Mouse (Mus musculus) cerebellum, adult 18-20 months (tissue): ENCODE measurements around the gene Irf2bpl.

Experiments
- DNase-seq, 2 experiments: peaks; one replicate each; pipeline ENCODE4 v3.0.0; 2021

Irf2bpl gene

GRCm38 (mm10) chr12:86898448-86898847, 13.8 kb upstream of the Irf2bpl start:
- no peak for DNase-seq

- DNase-seq: peak in 1 of 2 experiments; percentile 20
These were observed 13.2 kb upstream of the Irf2bpl start for GRCm38 (mm10) chr12:86897769-86898273.

DNA sequence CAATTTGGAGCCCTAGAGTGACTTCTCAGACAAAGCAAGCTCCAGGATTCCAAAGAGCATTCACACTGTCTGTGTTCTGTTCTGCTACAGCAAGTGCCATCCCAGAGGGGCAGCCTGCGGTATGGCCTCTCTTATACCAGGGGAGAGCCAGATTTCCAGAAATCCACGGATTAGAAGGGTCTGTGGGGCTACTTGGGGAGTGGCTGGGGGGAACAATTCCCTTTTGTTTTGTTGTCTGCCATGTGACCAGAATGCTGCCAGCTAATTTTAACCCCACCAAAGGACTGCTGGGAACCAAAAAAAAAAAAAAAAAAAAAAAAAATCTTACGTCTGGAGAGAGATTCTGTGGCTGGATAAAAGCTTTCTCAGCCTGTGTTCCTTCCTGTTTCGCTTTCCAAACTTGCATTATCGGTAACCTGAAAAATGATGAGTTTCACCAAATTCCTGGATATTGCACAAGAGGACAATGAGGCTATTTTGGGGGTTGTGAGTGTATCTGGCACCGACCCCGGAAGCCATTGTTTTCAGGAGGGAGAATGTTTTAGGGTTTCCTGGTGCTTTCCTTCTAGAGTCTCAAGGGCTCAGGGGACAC, 12.4 kb upstream of the Irf2bpl start:
- DNase-seq: peak in 1 of 2 experiments; percentile 28

GRCm38 (mm10) chr12:86896441-86896890, 11.9 kb upstream of the Irf2bpl start:
- DNase-seq: peak in 1 of 2 experiments; percentile 31

GRCm38 (mm10) chr12:86895703-86896409, 11.3 kb upstream of the Irf2bpl start:
- no peak for DNase-seq

GRCm38 (mm10) chr12:86894841-86895428, 10.3 kb upstream of the Irf2bpl start:
- DNase-seq: peak in 1 of 2 experiments; percentile 62

GRCm38 (mm10) chr12:86894184-86894839, 9.7 kb upstream of the Irf2bpl start:
- DNase-seq: peak; percentile 95 to 97

DNA sequence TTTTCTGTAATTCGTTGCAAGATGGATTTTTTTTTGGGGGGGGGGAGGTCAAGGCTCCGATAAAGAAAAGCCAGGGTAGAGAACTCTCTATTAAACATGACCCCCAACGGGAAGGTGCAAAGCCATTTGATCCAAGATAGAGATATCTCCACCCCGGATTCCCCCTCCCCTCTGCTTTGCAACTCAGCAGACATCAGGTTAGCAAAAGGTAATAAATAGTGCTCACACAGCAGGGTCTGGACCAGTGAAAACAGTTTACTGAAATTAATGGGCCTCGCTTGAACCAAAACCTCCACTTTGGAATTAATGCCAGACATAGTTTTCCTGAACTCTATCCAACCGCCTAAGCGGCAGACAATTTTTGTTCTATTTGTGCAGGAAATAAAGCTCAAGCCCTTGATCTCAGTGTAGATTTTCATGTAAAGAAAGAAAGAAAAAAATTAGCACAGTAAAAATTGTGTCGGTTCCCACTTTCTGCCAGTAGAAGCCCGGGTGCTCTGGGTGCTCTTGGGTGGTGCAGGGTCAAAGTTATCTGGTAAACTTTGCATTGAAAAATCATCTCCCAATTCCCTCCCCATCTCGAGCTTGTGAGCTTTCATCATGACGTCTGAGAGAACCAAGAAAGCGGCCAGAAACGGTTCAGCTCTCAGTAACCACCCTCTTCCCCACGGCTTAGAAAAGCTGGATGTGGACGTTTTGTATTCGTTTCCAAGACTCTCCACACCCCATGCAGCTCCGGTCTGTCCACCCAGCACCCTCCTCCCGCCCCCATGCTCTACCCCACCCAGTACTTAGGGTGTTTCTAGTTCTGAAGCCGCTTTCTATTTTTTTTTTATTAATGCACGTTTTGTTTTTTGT, 9.0 kb upstream of the Irf2bpl start:
- DNase-seq: peak in 1 of 2 experiments; percentile 59

- DNase-seq: no peak
These were observed 8.2 kb upstream of the Irf2bpl start for GRCm38 (mm10) chr12:86892711-86893311.

DNA sequence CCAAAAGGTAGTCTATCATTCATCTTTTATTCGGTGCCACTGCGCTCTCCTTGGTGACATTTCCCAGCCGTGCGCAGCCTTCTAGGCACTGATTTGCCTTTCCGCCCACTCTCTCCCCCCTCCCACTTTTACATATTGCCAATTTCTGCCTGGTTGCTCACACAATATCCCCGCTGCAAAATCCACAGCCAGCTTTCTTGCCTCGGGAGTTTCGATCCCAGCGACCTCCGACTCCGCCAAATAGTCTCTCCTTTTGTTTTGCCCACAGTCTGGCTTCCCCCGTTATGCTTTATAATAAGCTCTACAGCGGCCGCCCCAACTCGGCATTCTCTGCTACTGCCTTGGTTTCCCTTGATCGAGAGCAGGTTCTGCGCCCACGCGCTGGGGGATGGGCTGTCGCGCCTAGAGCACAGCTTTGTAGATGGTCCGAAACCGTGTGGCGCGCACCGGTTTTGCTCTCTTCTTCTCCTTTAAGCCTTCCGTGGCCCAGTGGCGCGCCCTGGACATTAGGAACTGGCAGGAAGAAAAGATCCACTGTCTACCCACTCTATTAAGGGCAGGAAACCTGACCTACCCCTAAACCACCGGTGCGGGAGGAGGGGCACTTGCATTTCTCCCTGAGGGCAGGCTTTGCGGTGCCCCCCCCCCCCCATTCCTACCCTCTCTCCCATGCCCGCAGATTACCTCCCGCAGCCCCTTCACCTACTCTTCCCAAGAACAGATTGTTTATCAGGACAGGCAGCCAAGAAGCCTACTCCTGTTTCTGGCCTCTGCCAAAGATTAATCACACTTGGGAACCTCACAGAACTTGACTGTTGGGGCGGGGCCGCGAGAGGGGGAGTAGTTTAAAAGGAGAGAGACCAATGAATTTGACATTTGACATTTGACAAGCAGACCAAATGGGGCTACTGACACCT, 7.4 kb upstream of the Irf2bpl start:
- peak; percentile 79 to 83 for DNase-seq

DNA sequence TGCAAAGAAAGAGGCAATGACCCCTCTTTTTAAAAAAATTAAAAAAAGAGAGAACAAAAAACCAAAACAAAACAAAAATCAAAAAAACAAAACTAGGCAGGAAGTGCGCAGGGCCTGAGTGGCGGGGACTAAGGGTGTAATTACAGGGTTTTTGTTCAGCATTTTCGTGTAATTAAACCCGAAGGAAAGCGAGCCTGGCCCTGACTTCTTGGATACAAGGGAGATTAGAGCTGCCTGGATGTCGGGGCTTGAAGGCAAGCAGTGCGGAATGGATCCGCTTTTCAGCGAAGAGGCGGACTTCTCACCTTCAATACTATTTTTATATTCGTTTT, 6.8 kb upstream of the Irf2bpl start:
- no peak for DNase-seq

DNA sequence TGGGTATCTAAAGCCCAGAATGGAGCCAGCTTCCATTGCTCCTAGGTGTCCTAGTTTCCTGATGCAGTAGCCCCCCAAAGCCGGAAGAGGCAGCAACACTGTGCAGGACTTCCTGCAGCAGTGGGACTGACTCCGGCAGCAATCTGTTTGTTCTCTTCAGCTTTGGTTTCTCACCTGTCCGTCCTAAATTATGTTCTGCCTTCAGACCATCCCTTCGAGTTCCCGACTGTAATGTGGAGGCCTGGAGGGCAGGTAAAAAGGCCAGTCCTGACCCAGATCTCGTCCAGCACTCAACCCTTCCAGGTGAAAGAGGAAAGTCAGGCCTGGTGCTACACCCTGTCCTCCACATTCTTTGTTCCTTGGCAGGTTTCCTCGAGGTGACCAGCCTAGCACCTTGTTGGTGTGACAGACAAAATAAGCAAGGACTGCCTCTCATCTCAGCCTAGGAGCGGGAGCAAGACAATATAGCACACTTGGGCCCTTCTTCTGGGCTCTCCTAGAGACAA, 6.3 kb upstream of the Irf2bpl start:
- DNase-seq: peak in 1 of 2 experiments; percentile 45

DNA sequence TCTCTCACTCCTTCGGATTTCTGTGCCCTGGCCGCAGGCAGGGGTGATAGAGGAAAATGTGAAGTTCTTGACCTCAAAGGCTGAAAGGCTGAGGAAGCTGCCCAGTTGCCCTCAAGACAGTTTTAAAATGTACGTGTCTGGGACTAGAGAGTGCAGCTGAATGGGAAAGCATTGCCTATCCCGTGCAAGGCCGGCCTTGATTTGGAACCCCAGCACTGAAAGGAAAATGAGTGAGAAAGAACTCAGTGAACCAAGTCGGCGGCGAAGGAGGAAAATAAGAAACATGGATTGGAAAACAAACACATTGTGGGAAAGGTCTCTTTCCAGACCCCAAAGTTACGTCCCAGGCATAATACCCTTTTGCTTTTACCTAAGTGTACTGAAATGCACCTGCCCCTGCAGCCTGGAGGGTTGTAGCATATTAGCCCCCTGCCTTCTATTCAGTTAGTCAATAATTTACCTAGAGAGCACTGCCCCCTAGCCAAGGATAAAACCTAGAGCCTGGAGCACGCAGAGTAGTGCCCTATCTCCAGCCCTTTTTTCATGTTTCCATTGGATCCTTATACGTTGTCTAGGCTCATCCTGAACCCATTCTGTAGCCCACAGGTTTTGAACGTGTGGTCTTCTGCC, 5.6 kb upstream of the Irf2bpl start:
- DNase-seq: no peak

GRCm38 (mm10) chr12:86889103-86889644, 4.6 kb upstream of the Irf2bpl start:
- DNase-seq: no peak

GRCm38 (mm10) chr12:86888130-86889069, 3.8 kb upstream of the Irf2bpl start:
- peak; percentile 77 to 78 for DNase-seq

GRCm38 (mm10) chr12:86887381-86888129, 3.0 kb upstream of the Irf2bpl start:
- DNase-seq: no peak

DNA sequence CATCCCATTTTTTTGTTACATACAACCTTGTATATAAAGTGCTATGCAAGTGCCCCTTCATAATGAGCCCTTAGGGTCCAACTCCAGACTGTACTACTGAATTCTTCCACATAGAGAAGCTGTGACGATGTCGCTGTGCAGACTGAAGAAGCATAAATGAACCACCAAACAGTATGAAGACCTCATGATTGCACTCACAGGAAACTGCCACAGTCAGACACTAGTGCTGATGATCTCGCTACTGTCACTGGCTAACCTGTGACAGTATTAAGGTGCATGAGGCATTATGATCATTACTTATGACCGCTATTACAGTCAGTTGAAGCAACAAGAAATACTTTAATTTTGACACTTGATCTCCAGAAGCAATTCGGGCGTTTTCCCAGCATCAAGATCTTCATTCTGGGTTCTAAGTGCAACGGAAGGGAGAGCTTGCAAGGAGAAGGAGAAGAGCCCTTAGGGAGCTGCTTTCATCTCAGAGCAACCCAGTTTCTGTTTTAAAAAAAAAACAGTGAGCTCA, 1.9 kb upstream of the Irf2bpl start:
- DNase-seq: no peak

DNA sequence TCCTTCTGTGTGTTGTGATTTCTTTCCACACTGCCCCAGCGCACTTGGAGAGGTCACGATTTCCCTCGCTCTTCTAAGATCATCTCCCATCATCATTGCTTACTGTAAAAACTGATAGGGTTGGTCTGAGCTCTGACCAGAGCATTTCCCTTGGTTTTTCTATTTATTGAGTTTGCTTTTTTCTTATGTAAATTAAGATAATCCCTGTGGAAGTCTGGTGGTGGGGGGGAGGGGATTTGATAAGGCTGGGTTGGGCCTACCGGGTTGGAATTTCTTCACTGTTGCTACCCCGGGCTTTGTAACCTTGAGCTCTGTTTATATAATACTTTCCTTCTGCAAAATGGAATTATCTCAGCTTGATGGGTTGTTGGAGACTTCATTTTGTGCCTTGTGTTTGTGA, 1.1 kb upstream of the Irf2bpl start:
- DNase-seq: no peak
